11 mouse cellular contexts compared by ENCODE assay signal in genomic region chr8:115154096-115154495, GRCm38 (mm10).
DNase-seq lines count a peak whose midpoint lies in the region; ATAC-seq lines count a peak whose summit lies in the region.
"Had no signal": no experiment of that assay in that cellular context is flagged by ENCODE, and none has a peak within 500 bp of the region (broad histone marks: within the 10 kb centered on the region; RNA-seq: fewer than 3 reads in every experiment).

No protein-coding gene starts in this region.

- no peak overlapping the region for H3K4me3 ChIP-seq in hindbrain, embryonic 15.5 days
- H3K4me3 ChIP-seq in hindbrain, embryonic 12.5 days = no peak overlapping the region
- H3K4me3 ChIP-seq: lung, embryonic 15.5 days had no signal

- peak overlapping the region; percentile 28; the same call in 1 of the 2 replicates for H3K4me2 ChIP-seq in hindbrain, embryonic 15.5 days
- H3K4me2 ChIP-seq in hindbrain, embryonic 12.5 days (replicated peaks) = no peak overlapping the region
- H3K4me2 ChIP-seq: lung, embryonic 15.5 days had no signal

- no peak overlapping the region for H3K27ac ChIP-seq in hindbrain, embryonic 15.5 days (replicated peaks)
- no peak overlapping the region for H3K27ac ChIP-seq in hindbrain, embryonic 12.5 days
- H3K27ac ChIP-seq: lung, embryonic 15.5 days had no signal

- peaks cover 8% of the 10 kb centered on the region for H3K27me3 ChIP-seq in hindbrain, embryonic 15.5 days
- peaks cover 4% of the 10 kb centered on the region; the same call in 1 of the 2 replicates for H3K27me3 ChIP-seq in hindbrain, embryonic 12.5 days
- H3K27me3 ChIP-seq: lung, embryonic 15.5 days had no signal

- no peaks in the 10 kb centered on the region for H3K9me3 ChIP-seq in hindbrain, embryonic 15.5 days
- H3K9me3 ChIP-seq in hindbrain, embryonic 12.5 days (replicated peaks) = no peaks in the 10 kb centered on the region
- H3K9me3 ChIP-seq: lung, embryonic 15.5 days had no signal

- H3K4me1 ChIP-seq in hindbrain, embryonic 15.5 days (replicated peaks) = peaks cover 35% of the 10 kb centered on the region
- H3K4me1 ChIP-seq in hindbrain, embryonic 12.5 days = peaks cover 34% of the 10 kb centered on the region

- peak; percentile 42; the same call in 1 of the 2 replicates for ATAC-seq in hindbrain, embryonic 15.5 days (ENCODE audit: low FRiP score, low read depth)
- ATAC-seq in hindbrain, embryonic 12.5 days (ENCODE audit: low FRiP score) = no peak

- H3K36me3 ChIP-seq in hindbrain, embryonic 15.5 days = no peaks in the 10 kb centered on the region
- H3K36me3 ChIP-seq in hindbrain, embryonic 12.5 days = no peaks in the 10 kb centered on the region
- H3K36me3 ChIP-seq: G1E; lung, embryonic 15.5 days had no signal

- peak; percentile 55 to 65 for DNase-seq in cerebellum, postnatal 36 days
- peak; percentile 45 to 58 for DNase-seq in layer of hippocampus, postnatal 36 days
- peak; percentile 64 to 65 for DNase-seq in right cerebral cortex, adult 2 months (ENCODE audit: low spot score in 2 of 2)
- no peak for DNase-seq in kidney, postnatal 36 days
- no peak for DNase-seq in ovary, postnatal 36 days (ENCODE audit: low spot score)
- no peak for DNase-seq in kidney, postnatal 10 days
- DNase-seq: spleen, adult 18-20 months had no signal

- 23% methylated on average over 10 of the region's 10 CpGs for WGBS in hindbrain, embryonic 15.5 days
- 41% methylated on average over 10 of the region's 10 CpGs for WGBS in hindbrain, embryonic 12.5 days

- H3K9ac ChIP-seq in hindbrain, embryonic 15.5 days = no peak overlapping the region
- H3K9ac ChIP-seq in hindbrain, embryonic 12.5 days = no peak overlapping the region
- H3K9ac ChIP-seq: lung, embryonic 15.5 days had no signal

Comparison
In these comparisons a context has a peak if more than half of its experiments do, and no peak if none do; other contexts are left out.
1. DNase-seq: peak in cerebellum, postnatal 36 days (2 of 2), layer of hippocampus, postnatal 36 days (2 of 2) and right cerebral cortex, adult 2 months (2 of 2); none in kidney, postnatal 36 days (0 of 2), ovary, postnatal 36 days (single experiment) and kidney, postnatal 10 days (single experiment).